Mouse (Mus musculus) brain, embryonic 14.5 days (tissue): ENCODE measurements around the gene Serpinb7.

Experiments used
- CTCF ChIP-seq: fragments of 200-500 bp; IDR thresholded peaks from 2 replicates; pipeline ENCODE4 v1.5.1; 2012; ENCODE audit warnings: inconsistent platforms, mild to moderate bottlenecking, moderate library complexity, borderline replicate concordance; ENCODE audit not compliant: insufficient read depth, insufficient read length; ENCODE audit errors: extremely low read depth
- POLR2A ChIP-seq: fragments of 200-500 bp; IDR thresholded peaks from 2 replicates; pipeline ENCODE4 v1.6.1; 2012; ENCODE audit warnings: mild to moderate bottlenecking, inconsistent platforms, borderline replicate concordance; ENCODE audit not compliant: poor library complexity, insufficient read depth, insufficient read length, severe bottlenecking; ENCODE audit errors: extremely low read depth

DNA sequence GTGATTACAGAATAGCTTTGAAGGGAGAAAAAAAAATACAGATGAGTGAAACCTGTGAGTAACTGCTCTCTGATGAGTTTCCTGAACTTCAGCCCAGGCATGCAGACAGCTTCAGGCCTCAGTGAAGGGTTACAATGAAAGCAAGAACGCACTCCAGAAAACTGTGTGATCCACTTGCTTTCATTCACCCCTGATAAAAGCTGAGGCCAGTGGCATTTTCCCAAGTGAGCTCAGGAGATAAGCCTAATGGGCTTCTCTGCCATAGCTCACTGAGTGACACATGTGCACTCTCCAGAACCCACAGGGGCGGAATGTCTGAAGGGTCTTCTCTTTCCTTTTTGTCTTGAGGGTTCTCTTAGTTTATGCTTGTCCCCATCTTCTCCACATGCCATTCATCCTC lies 48.3 kb upstream of the Serpinb7 start:
- TF ChIP-seq CTCF (no peak), POLR2A (no peak)
